Mouse (Mus musculus): Measurements from ENCODE around the gene Mcub.

Gene Mcub

DNA sequence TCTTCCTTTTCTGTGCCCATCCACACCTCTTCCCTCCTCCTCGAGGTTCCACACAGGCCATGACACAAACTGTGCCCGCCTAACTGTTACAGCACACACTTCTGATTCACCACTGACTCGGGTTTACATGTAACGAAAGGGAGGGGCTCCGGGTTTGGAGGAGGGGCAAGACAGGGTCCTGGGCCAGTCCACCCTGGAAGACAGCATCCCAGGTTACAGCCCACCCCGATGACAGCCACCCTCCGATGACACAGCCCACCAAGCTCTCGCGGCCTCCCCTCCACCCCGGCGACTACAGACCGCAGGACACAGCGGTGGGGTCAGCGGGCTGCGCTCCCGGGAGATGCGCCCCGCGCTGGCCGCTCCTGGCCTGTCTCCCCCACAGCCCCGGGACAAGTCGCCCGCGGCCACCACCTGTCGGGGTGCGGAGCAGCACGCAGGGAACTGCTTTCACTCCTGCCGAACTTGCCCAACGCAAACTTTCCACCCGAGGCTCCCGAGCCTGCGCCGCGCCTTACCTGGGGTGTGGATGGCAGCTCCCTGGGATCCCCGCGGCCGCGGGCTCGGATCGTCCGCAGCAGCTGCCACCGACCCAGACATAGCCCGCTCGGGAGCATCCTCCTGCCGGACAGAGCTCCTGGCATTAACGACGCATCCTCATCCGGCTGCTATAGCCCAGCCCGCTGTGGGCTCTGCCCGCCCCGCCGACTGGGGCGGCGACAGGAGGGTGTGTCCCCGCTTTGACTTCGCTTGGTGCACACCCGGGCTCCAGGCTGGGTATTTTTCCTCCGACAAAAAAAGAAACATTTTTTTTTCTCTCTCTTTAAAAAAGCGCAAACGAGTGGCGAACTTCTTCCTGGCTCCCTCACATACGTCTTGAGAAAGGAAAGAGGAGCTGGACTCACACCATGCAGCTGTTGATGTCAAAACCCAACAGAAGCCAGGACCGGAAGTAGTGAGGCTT lies at the start of gene Mcub:
Gene Mcub (minus strand): TSS at position 775 of the 964 bp plus-strand sequence.
- peak; percentile 15 to 41 for DNase-seq (ENCODE audit: low spot score in 2 of 2)

- no peak for DNase-seq (ENCODE audit: low spot score in 2 of 2)
Observed at GRCm38 (mm10) chr3:130012943-130013342, 42.9 kb upstream of the Mcub start.

- no peak for DNase-seq (ENCODE audit: low spot score in 2 of 2)
Observed at GRCm38 (mm10) chr3:130011236-130011635, 41.2 kb upstream of the Mcub start.

- no peak for DNase-seq (ENCODE audit: low spot score in 2 of 2)
Observed at GRCm38 (mm10) chr3:130006141-130006540, 36.1 kb upstream of the Mcub start.

DNA sequence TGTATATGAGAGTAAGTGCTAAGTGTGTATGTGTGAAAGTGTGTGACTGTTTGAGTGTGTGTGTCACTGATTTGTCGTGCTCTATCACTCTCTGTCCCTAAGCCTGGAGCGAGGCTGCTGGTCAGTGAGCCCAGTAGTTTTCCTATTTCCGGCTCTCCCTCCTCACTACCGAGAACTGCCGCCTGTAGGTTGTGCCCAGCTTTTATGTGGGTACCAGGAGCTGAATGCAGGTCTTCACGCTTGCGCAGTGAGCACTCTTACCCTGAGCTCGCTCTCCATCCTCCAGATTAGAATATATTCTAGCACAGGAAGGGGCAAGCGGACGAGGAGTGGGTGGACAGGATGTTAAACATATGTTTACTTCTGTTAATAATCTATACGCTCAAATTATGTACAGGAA lies 30.9 kb upstream of the Mcub start:
- no peak for DNase-seq (ENCODE audit: low spot score in 2 of 2)

- DNase-seq (ENCODE audit: low spot score in 2 of 2), result no peak
Observed at GRCm38 (mm10) chr3:129998526-129998925, 28.5 kb upstream of the Mcub start.

GRCm38 (mm10) chr3:129998001-129998400 lies 28.0 kb upstream of the Mcub start:
- DNase-seq (ENCODE audit: low spot score in 2 of 2), result no peak

DNA sequence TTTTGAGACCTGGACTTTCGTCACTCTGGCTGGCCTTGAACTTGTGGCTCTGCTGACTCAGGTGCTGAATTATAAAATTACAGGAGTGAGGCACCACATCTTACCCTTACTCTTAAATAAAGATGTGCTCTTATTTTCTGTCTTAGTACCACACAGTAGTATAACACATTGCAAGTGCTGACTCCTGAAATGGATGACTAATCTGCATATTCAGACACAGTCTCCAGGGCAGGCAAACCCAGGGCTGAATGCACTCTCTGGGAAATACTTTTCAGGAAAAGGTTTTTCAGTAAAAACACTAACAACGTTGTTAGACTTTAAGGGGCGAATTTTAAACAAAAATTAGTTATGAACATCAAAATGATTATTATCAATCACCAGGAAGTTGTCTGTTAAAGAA lies 27.3 kb upstream of the Mcub start:
- DNase-seq (ENCODE audit: low spot score in 2 of 2), result no peak

- DNase-seq (ENCODE audit: low spot score in 2 of 2), result no peak
Observed at GRCm38 (mm10) chr3:129987297-129987696, 17.3 kb upstream of the Mcub start.

GRCm38 (mm10) chr3:129985335-129985734 lies 15.3 kb upstream of the Mcub start:
- no peak for DNase-seq (ENCODE audit: low spot score in 2 of 2)

DNA sequence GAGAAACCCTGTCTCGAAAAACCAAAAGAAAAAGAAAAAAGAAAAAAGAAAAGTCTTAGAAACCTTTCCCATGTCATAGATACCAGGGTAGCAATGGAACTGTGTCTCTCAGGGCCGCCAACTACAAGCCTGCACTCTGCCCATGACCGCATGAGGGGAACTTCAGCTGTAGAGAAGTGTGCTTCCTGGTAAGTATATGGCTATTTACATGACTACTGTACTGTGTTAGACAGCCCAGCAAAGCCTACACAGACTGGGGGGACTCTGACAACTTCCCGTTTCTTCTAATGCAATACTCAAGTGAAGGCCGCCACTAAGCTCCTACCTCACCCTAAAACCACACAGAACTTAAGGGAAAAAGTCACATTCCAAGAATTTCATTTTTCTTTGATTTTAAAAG lies 14.8 kb upstream of the Mcub start:
- DNase-seq (ENCODE audit: low spot score in 2 of 2), result no peak

DNA sequence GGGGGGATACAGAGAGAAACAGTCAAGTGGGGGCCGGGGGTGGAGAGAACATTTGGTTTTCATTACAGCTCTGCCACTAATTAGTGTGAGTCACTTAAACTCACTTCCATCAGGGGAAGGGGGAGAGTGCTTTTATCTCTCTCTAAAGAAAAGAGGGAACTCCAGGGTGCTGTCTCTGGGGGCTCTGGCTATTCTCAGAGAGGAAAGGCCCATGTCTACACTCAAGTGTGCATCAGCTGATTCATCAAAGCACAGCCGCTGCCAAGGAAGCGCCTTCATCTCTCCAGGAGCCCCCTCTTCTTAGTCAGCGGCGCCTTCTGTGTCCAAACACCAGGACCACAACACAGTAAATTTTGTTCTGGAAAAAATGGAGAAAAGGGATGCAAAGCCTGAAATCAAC lies 12.3 kb upstream of the Mcub start:
- no peak for DNase-seq (ENCODE audit: low spot score in 2 of 2)

GRCm38 (mm10) chr3:129981756-129982155 lies 11.8 kb upstream of the Mcub start:
- no peak for DNase-seq (ENCODE audit: low spot score in 2 of 2)

GRCm38 (mm10) chr3:129979510-129979909 lies 9.5 kb upstream of the Mcub start:
- no peak for DNase-seq (ENCODE audit: low spot score in 2 of 2)

GRCm38 (mm10) chr3:129978716-129979115 lies 8.7 kb upstream of the Mcub start:
- DNase-seq (ENCODE audit: low spot score in 2 of 2), result no peak

DNA sequence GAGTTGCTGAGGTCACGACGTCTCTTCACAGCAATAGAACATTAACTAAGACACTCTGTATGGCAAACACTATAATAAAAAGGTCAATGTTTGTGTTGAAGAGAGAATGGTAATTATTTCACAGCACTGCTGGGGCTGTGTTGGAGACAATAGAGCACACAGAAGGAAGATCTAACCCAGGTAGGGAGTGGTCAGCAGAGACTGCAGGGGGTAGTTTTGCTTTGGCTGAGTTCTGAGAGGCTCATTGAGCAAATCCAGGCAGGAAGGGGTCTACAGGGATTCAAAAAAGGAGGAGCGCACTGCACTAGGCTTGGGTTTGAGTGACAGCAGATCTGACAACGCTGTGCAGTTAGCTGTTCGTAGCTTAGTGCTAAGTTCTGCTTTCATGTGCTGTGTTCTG lies 6.3 kb upstream of the Mcub start:
- no peak for DNase-seq (ENCODE audit: low spot score in 2 of 2)

GRCm38 (mm10) chr3:129970529-129971515 lies 816 bp upstream of the Mcub start:
- DNase-seq (ENCODE audit: low spot score in 2 of 2), result no peak

- DNase-seq (ENCODE audit: low spot score in 2 of 2), result no peak
Observed at GRCm38 (mm10) chr3:129969031-129969430, 975 bp downstream of the Mcub start.

GRCm38 (mm10) chr3:129967874-129968273 lies 2.1 kb downstream of the Mcub start:
- no peak for DNase-seq (ENCODE audit: low spot score in 2 of 2)

- no peak for DNase-seq (ENCODE audit: low spot score in 2 of 2)
Observed at GRCm38 (mm10) chr3:129964681-129965080, 5.3 kb downstream of the Mcub start.

GRCm38 (mm10) chr3:129962533-129962932 lies 7.5 kb downstream of the Mcub start:
- DNase-seq (ENCODE audit: low spot score in 2 of 2), result no peak

DNA sequence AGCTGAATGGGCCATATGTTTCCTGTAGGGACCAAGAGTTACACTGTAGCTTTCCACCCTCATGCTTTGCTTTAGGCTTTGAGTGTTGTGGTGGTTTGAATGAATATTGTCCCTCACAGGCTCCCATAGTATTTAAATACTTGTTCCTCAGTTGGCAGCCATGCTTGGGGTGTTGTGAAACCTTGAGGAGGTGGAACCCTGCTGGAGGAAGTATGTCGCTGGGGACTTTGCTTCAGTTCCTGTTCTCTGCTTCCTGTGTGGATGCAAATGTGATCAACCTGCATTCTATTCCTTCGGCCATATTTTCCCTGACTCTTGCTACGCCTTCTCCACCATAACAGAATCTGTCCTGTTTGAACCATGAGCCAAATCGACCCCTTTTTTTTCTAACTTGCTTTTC lies 16.7 kb downstream of the Mcub start:
- no peak for DNase-seq (ENCODE audit: low spot score in 2 of 2)
